Mouse (Mus musculus): ENCODE measurements around the gene Xxylt1. TPM values are rescaled to one million over a fixed set of nuclear protein-coding genes. Genes with fewer than 3 reads are reported as not detected.

Gene Xxylt1
- polyA plus RNA-seq, 1 experiment, result 10.6 TPM

DNA sequence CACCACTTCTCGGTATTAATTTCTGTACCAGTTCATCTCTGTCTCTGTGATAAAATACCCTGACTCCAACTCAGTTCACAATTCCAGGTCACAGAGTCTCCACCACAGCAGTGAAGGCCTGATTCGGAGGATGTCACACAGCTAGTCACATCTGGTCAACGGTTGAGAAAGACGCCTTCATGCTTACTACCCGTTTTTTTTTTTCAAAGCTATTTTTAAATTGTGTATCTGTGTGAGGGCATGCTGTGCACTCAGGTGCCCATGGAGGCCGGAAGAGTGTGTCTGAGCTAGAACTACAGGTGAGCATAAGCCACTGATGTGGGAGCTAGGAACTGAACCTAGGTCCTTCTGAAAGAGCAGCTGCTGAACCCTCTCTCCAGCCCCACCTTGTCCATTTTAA, 16.4 kb downstream of the Xxylt1 start:
- DNase-seq (ENCODE audit: low read depth, low spot score), result no peak

DNA sequence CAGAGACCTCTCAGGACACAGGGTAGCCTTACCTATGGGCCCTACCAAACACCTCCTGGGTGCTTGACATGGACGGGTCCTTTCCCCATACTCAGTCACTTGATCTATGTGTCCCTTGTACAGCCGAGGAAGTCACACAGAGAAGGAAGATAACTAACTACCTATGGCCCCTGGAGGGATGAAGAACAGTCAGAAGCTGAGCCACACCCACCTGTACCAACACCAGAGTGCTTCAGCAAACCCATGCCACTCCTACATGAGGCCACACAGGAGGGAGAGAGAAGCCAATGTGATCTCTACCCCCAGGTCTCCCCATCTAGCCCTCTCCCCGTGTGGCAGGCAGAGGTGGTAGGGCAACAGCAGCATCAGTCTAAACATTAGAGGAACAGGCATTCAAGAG, 18.3 kb downstream of the Xxylt1 start:
- no peak for DNase-seq (ENCODE audit: low read depth, low spot score)
- 50% methylated on average over 3 of the region's 3 CpGs for WGBS

More for the DNA sequence above, 16.4 kb downstream of the Xxylt1 start:
- WGBS, result 86% methylated on average over 6 of the region's 6 CpGs

DNA sequence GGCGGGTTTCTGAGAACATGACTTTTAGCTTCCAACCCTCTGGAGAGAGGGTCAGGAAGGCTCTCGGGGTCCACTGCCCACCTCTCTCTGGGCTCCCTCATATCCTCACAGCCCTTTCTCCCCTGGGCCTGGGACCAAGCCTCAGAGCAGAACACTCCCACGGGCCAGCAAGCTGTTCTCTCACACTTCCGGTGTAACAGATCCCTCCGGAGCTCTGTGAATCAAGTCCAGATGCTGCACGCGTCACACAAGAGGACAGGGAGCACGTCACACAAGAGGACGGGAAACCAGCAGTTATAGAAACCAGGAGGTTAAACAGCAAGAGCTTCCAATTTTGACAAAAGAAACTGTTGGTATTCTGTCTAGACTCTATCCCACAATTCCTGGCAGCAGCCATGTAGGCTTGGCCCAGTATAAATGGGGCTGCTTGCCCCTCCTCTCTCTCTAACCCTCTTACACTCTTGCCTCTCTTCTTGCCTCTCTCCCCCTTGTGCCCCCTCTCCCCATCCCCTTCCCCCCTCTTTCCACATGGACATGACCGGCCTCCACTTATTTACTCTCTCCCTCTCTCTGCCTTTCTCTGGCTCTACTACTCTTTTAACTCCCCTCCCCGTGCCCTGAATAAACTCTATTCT, 19.9 kb downstream of the Xxylt1 start:
- DNase-seq (ENCODE audit: low read depth, low spot score), result no peak
- WGBS, result 73% methylated on average over 11 of the region's 11 CpGs

DNA sequence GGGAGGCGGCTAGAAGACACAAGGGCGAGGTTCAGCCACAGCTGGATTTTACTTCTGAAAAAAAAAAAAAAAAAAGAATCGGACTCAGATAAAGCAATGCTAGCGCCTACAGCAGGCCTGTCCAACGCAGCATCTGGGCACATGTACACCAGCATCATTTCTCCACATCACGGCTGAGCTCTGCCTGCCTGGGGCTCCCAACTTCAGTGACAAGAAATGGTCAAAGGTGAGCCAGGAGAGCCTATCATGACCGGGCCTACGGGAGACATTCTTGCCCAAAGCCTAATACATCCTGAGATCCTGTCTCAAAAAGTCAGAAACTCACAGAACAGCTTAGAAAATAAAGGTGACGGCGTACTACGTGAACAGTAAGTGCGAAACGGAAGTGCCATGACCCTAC, 20.5 kb downstream of the Xxylt1 start:
- WGBS, result 94% methylated on average over 13 of the region's 13 CpGs
- DNase-seq (ENCODE audit: low read depth, low spot score), result no peak

DNA sequence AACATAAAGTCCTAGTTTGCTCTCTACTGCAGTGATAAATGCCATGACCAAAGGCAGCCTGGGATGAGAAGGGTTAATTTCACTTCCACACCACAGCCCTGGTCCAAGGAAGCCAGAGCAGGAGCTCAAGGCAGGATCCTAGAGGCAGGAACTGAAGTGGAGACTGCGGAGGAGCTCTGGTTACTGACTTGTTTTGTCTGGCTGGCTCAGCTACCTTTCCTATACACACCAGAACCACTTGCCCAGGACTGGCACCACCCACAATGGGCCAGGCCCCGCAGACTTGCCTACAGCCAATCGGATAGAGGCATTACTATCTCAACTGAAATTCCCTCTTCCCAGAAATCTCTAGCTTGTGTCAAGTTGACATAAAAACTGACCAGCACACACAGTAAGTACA, 21.0 kb downstream of the Xxylt1 start:
- DNase-seq (ENCODE audit: low read depth, low spot score), result no peak
- 98% methylated on average over 3 of the region's 3 CpGs for WGBS

DNA sequence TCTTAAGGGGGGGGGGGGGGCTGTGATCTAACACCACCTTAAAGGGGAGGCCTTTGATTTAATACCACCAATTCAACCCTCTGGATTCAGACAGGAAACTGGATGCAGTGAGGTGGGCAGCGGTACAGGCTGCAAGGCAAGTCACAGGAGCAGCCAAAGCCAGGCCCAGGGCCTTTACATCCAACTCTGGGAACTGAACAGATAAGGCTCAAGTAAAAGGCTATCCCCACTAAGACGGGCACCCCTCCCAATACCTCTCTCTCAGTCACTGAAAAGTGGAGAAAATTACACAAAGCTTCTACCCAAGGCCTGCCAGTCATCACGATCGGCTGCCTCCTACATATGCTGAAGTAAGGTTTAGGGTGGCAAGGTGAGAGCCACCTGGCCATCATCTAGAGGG, 21.5 kb downstream of the Xxylt1 start:
- 87% methylated on average over 4 of the region's 4 CpGs for whole genome bisulfite sequencing
- no peak for DNase-seq (ENCODE audit: low read depth, low spot score)

DNA sequence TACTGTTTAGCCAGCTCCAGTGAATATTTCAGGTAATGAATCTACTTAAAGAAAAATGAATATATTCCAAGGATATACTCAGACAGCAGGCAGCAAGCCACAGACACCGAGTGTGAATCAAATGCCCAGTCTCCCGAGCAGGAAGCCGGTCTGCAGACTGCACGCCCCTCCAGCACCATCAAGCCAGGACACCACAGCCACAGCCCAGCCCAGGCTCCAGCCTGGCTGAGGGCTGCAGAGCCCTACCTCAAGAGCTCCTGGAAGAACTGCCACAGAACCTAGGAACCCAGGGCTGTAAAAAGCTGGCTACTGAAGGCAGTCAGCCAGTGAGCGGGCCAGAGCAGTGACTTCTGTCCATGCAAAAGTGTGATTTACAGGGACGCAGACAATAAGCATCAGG, 28.4 kb downstream of the Xxylt1 start:
- DNase-seq (ENCODE audit: low read depth, low spot score), result no peak
- WGBS, result 71% methylated on average over 6 of the region's 6 CpGs

DNA sequence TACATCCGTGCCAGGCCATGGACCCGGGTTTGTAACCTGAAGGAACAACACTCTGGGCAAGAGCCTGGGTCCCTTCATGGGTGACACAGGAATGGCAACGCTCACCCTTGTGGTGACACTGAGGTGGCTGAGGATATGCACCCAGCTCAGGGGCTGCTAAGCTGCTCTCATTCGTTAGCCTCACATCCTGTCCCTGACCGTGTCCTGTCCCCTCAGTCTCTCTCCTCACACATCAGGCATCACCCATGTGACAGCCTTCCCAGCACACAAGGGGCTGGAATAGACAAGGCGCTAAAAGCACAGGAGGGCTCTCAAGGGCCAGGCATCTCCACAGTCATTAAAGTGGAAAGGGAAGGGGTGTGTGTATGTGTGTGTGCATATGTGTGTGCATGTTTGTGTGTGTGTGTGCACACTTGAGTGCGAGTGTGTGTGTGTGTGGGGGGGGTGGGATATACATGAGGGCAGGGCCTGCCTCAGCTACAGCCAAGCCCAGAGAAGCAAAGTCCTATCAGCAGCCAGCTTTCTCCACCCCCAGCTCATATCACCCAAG, 29.0 kb downstream of the Xxylt1 start:
- DNase-seq (ENCODE audit: low read depth, low spot score), result no peak
- WGBS, result 80% methylated on average over 7 of the region's 7 CpGs

DNA sequence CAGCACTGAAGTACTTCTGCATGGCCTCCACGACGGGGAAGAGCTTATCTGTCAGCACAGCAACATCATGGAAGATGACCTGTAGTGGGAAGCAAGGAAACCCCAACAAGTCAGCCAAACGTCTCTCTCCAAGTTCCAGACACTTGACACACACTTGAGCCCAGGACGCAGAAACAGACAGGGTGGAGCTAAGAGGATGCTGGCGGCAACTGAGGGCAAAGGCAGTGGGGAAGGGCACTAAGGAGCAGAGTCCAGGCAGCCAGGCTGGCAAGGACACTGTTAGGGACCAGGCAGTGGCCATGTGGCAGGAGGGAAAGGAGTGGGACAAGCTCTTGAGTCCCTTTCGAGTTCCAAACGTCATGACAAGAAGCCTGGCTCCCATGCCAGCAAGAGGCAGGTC, 30.5 kb downstream of the Xxylt1 start:
- WGBS, result 58% methylated on average over 7 of the region's 7 CpGs
- no peak for DNase-seq (ENCODE audit: low read depth, low spot score)

DNA sequence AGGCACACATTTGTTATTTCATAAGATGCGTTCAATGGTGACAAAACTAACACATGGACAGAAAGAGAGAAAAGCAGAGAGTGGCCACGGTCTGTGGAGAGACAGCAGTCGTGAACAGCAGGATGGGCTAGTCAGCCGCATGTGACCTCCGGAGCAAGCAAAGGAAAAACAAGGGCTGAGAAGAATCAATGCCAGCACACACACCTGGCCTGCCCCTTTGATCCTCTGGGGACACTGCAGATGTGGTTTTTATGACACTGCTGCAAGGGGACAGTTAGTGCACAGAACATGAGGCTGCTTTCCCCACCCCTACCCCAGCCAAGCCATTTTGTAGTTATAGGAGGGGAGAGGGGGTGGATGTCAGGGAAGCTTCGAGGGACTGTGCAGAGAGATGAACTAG, 33.0 kb downstream of the Xxylt1 start:
- DNase-seq (ENCODE audit: low read depth, low spot score), result no peak
- 71% methylated on average over 6 of the region's 6 CpGs for WGBS

DNA sequence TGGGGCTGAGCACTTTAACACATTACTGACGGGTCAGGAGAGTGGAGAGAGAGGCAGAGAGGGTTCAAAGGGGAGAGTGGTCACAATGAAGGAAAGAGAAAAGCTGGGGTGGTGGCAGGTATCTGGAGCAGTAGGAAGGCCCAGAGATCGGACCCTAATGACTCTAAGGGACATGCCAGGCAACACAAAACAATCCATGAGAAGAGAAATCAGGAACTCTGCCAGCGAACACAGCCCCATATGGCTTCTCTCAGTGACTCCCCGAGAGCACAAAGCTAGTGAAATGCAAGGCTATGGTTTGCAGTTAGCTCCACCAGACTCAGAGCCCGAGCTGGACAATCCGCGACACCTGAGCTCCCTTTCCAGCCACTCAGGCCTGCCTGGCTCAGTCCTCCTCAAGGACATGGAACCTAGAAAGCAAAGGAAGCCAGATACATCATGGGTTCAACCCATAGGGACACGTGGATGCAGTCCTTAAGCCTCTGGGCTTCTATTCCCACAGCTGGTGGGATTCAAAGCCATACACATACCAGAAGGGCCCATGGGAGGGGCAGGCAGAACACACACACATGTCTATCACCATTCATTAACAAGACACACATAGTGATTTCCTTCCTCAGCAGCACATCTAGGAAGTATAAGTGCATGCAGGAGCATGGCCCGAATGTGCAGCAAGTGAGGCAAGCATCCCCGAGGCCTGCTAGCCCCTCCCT, 33.9 kb downstream of the Xxylt1 start:
- no peak for DNase-seq (ENCODE audit: low read depth, low spot score)
- 86% methylated on average over 10 of the region's 10 CpGs for WGBS

DNA sequence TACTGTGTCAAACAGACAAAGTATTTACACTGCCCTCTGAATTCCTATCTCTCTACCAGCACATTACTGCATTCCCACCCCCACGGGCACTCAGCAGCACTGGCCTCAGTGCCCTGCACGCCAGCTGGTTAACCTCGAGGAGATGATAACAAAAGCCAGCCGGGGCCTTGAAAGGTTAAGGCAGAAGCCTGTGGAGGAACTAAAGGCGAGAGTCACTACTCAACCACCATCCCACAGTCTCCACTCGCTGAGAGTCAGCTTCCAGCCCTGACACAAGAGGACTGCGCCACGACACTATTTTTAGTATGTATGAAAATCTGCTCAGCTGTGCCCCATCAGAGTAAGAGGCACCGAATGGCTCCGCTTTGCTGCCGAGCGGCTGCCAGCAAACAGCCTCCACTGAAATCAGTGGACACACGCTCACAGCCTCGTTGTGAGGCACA, 35.0 kb downstream of the Xxylt1 start:
- DNase-seq (ENCODE audit: low read depth, low spot score), result no peak
- WGBS, result 70% methylated on average over 14 of the region's 14 CpGs

DNA sequence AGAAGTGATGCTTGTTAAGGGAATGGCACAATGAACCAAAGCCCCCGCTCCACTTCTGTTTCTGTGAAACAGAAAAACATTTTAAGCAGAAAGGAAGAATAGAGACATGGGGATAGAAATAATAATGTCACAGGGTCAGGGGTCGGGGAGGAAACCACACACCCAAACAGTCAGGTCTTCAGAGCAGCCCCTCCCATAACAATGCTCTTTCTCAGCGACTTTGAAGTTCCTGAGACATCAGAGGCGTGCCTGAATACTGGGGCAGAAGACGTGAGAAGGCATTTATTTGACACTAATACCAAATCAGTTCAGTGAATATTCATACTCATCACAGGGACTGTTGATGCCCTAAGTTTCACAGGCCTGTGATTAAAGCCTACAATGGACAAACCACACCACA, 36.0 kb downstream of the Xxylt1 start:
- DNase-seq (ENCODE audit: low read depth, low spot score), result no peak
- 73% methylated on average over 5 of the region's 5 CpGs for WGBS

DNA sequence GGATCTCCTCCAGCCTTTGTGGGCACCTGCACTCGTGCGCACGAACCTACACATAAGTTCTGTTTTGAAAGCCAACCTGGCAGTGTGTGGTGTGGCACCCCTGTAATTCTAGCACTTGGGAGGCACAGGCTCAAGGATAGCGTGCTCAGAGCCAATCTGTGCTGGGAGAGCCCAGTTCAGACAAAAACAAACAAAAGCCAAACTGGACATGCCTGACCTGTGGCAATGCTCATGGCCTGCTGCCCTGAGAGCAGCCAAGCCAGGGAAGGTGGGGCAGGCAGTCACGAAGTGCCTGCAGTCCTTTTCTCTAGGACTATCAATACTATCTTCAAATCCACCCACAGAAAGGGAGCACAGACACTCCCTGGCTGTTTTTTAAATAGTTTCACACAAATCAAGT, 38.1 kb downstream of the Xxylt1 start:
- DNase-seq (ENCODE audit: low read depth, low spot score), result no peak
- WGBS, result 91% methylated on average over 5 of the region's 5 CpGs

DNA sequence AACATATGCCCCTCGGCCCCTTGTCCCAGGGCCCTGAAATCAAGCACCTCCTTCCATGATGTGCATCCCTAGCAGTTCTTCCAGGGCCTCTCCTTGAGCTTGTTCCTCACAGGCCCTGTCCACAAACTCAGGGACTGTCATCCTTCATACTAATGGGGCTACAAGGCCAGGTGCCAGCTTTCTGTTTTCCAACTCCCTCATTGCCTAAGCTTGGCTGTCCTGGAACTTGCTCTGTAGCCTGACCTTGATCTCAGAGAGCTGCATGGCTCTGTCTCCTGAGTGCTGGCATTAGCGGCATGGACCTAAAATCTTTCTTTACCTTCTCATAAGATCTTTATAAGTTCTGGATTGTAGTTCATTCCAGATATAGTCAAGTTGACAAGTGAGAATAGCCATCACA, 39.7 kb downstream of the Xxylt1 start:
- DNase-seq (ENCODE audit: low read depth, low spot score), result no peak
- 94% methylated on average over 2 of the region's 2 CpGs for WGBS

DNA sequence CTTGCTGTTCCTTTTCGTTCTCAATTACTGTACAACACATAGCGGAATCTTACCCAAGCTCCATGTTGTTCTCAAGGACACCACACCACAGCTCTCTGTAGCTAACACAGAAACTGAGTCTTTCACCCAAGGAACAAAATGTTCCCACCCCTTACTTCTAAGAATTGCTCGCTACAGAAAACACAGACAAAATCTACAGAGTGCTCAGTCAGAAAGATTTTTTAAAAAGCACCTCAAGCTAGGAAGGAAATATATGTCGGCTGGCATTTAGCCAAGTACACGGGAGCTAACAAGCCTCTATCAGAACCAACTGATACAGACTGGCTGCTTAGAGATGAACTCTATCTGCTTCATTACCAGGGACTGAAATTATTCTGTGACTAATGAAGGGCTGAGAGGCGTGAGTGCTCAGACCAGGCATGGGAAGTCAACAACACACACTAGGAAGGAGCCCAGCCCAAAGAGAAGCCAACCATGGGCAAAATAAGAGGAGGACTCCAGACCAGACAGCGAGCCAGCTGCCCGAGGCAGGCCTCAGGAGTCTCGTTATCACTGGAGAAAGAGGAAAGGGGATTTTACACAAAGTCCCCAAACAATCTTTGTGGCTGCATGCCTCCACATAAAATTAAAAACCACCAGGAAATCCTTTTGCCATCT, 41.3 kb downstream of the Xxylt1 start:
- DNase-seq (ENCODE audit: low read depth, low spot score), result no peak
- 77% methylated on average over 9 of the region's 9 CpGs for WGBS

DNA sequence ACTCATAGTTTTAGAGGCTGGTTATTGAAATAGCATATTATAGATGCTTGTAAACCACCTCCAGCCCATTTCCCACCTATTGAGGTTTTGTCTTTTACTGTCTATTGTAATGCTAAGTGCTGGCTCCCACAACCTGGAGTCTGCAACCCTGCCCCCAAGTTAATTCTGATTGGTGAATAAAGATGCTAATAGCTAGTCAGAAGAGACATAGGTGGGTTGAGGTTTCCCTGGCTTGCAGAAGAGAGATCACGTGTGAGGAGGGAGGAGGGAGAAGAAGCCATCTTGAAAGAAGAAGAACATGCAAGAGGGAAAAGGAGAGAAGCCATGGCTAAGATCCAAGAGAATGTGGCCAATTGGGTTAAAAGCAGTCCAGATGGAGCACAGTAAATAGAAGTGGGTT, 43.8 kb downstream of the Xxylt1 start:
- no peak for DNase-seq (ENCODE audit: low read depth, low spot score)
- WGBS, result 94% methylated on average over 1 of the region's 1 CpGs

DNA sequence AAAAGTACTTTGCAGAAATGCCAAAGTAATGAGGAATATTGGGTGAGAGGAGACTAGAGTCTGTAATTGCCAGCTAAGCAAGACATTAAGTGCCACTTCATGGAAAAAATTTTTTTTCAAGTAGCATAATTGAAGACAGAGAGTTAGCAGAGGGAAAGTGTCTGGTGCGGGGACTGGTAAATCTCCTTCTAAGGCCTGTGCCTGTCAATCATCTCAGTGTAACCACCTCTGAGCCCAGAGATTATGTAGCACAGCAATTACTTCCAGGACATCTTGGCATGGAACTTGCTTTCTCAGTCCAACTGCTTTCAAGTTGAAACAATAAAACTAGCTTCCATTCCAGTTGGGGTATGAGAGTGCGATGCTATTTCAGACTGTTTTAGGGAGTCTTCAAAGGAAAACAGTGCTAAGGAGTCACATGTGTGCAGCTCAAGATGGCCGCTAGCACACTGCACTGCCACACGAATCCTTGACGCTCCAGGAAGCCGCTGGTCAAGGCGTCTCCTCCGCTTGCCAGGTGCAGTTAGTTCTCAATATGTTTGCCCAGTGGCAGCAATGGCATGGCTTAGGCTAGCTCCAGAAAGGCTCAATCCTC, 45.5 kb downstream of the Xxylt1 start:
- no peak for DNase-seq (ENCODE audit: low read depth, low spot score)
- 84% methylated on average over 8 of the region's 8 CpGs for WGBS

DNA sequence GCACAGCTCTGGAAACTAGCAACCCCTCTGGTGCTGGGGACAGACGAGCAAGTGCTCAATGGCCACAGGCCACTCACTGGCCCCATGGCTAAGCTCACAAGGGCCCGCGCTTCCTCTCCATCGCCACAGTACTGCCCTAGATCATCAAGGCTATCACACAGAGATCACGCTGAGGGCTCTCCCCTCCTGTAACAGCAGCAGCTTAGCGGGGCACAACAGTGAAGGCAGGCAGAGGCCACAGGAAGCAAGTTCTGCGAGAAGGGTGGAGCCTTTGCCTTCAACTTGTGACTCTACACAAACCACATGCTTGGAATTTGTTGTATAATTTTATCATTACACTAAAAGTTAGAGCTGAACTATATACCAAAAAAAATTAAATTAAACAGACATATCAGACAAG, 46.0 kb downstream of the Xxylt1 start:
- 76% methylated on average over 7 of the region's 7 CpGs for WGBS
- DNase-seq (ENCODE audit: low read depth, low spot score), result no peak

DNA sequence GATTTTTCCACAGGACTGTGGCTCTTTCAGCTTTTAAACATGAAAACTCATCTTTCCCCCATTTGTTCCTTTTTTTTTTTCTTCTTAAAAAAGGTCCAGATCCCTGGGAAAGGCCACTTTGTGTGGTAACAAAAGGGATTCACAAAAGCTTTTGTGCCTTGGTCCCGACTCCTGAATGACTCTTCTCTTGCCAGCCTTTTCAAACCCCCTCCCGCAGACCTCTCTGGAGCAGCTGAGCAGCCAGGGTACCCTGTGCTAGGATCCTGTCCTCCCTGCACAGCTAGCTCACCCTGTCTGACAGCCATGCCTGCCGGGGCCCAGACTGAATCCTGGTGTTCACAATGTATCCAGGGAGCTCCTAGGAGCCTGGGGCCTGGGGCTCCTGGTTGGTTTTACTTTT, 47.2 kb downstream of the Xxylt1 start:
- WGBS, result 85% methylated on average over 3 of the region's 3 CpGs
- DNase-seq (ENCODE audit: low read depth, low spot score), result no peak

Measured in large intestine, adult 2 months (tissue).